Mouse (Mus musculus): ENCODE measurements around the gene Defa32. TPM values are rescaled to one million over a fixed set of nuclear protein-coding genes. Genes with fewer than 3 reads are reported as not detected.
"Not testable (repeated sequence)": the region's sequence is repeated elsewhere in the genome, so short reads cannot be mapped to it uniquely, and the experiment has no call there.

The Defa32 gene
- polyA plus RNA-seq (2012; rRNA removed) (not detected in 2 replicates), polyA plus RNA-seq (2014; fragmentation: Nextera tagmentation; extraction: Ambion mirVana) (not detected in 2 replicates)

- H3K4me1 ChIP-seq (ENCODE audit: control insufficient read depth, insufficient read depth, low read length); ATAC-seq (ENCODE audit: low FRiP score, low read depth); DNase-seq (ENCODE audit: low spot score); H3K4me2 ChIP-seq (replicated peaks; ENCODE audit: low read depth, low read length, severe bottlenecking); H3K9ac ChIP-seq (ENCODE audit: low read depth, low read length, severe bottlenecking); H3K9me3 ChIP-seq (ENCODE audit: control insufficient read depth, low read length); H3K27ac ChIP-seq (replicated peaks; ENCODE audit: low read depth, low read length); H3K36me3 ChIP-seq (ENCODE audit: control insufficient read depth, insufficient read depth, low read length); H3K27me3 ChIP-seq (ENCODE audit: control insufficient read depth, insufficient read depth, low read length); H3K4me3 ChIP-seq (replicated peaks; ENCODE audit: low read length): not testable (repeated sequence)
- WGBS, result no CpG with 5 or more reads among the region's 2 CpGs
Observed at GRCm38 (mm10) chr8:21528732-21529131, at the start of gene Defa32. Gene Defa32 (plus strand): TSS chr8:21529032.

GRCm38 (mm10) chr8:21508958-21509357, 19.9 kb upstream of the Defa32 start, which contains the start of gene Defa20:
Gene Defa20 (plus strand): TSS chr8:21509258.
- H3K4me1 ChIP-seq (ENCODE audit: control insufficient read depth, insufficient read depth, low read length); H3K9me3 ChIP-seq (ENCODE audit: control insufficient read depth, low read length); ATAC-seq (ENCODE audit: low FRiP score, low read depth); H3K27me3 ChIP-seq (ENCODE audit: control insufficient read depth, insufficient read depth, low read length); H3K27ac ChIP-seq (replicated peaks; ENCODE audit: low read depth, low read length); H3K4me3 ChIP-seq (replicated peaks; ENCODE audit: low read length); H3K36me3 ChIP-seq (ENCODE audit: control insufficient read depth, insufficient read depth, low read length); H3K4me2 ChIP-seq (replicated peaks; ENCODE audit: low read depth, low read length, severe bottlenecking); H3K9ac ChIP-seq (ENCODE audit: low read depth, low read length, severe bottlenecking); DNase-seq (ENCODE audit: low spot score): not testable (repeated sequence)
- no CpG with 5 or more reads among the region's 2 CpGs for WGBS

- not testable (repeated sequence) for H3K27me3 ChIP-seq (ENCODE audit: control insufficient read depth, insufficient read depth, low read length); H3K4me1 ChIP-seq (ENCODE audit: control insufficient read depth, insufficient read depth, low read length); H3K36me3 ChIP-seq (ENCODE audit: control insufficient read depth, insufficient read depth, low read length); H3K27ac ChIP-seq (replicated peaks; ENCODE audit: low read depth, low read length); DNase-seq (ENCODE audit: low spot score); H3K4me2 ChIP-seq (replicated peaks; ENCODE audit: low read depth, low read length, severe bottlenecking); ATAC-seq (ENCODE audit: low FRiP score, low read depth); H3K9ac ChIP-seq (ENCODE audit: low read depth, low read length, severe bottlenecking); H3K9me3 ChIP-seq (ENCODE audit: control insufficient read depth, low read length); H3K4me3 ChIP-seq (replicated peaks; ENCODE audit: low read length)
- no CpG with 5 or more reads among the region's 1 CpGs for WGBS
Observed at GRCm38 (mm10) chr8:21565086-21565485, 36.3 kb downstream of the Defa32 start, which contains the start of gene Defa37. Gene Defa37 (plus strand): TSS chr8:21565386.

Other genes starting within 250 kb of the Defa32 start
- not detected in 2 replicates for gene Defa27, start 213.5 kb upstream of the Defa32 start, polyA plus RNA-seq (2012; rRNA removed)
- gene Defa27, start 213.5 kb upstream of the Defa32 start, polyA plus RNA-seq (2014; fragmentation: Nextera tagmentation; extraction: Ambion mirVana), result not detected in 2 replicates
- gene Defa29, start 202.0 kb upstream of the Defa32 start, polyA plus RNA-seq (2012; rRNA removed), result not detected in 2 replicates
- gene Defa29, start 202.0 kb upstream of the Defa32 start, polyA plus RNA-seq (2014; fragmentation: Nextera tagmentation; extraction: Ambion mirVana), result not detected in 2 replicates
- gene Defa2, start 150.5 kb upstream of the Defa32 start, polyA plus RNA-seq (2012; rRNA removed), result not detected in 2 replicates
- not detected in 2 replicates for gene Defa2, start 150.5 kb upstream of the Defa32 start, polyA plus RNA-seq (2014; fragmentation: Nextera tagmentation; extraction: Ambion mirVana)
- gene Defa33, start 137.2 kb upstream of the Defa32 start, polyA plus RNA-seq (2012; rRNA removed), result not detected in 2 replicates
- gene Defa33, start 137.2 kb upstream of the Defa32 start, polyA plus RNA-seq (2014; fragmentation: Nextera tagmentation; extraction: Ambion mirVana), result not detected in 2 replicates
- gene Defa36, start 101.6 kb upstream of the Defa32 start, polyA plus RNA-seq (2012; rRNA removed), result 0.54 TPM in 1 of 2 replicates, not detected in the other
- gene Defa36, start 101.6 kb upstream of the Defa32 start, polyA plus RNA-seq (2014; fragmentation: Nextera tagmentation; extraction: Ambion mirVana), result not detected in 2 replicates
- gene Gm7849, start 72.5 kb upstream of the Defa32 start, polyA plus RNA-seq (2012; rRNA removed), result not detected in 2 replicates
- not detected in 2 replicates for gene Gm7849, start 72.5 kb upstream of the Defa32 start, polyA plus RNA-seq (2014; fragmentation: Nextera tagmentation; extraction: Ambion mirVana)
- gene Defa20, start 19.8 kb upstream of the Defa32 start, polyA plus RNA-seq (2012; rRNA removed), result not detected in 2 replicates
- not detected in 2 replicates for gene Defa20, start 19.8 kb upstream of the Defa32 start, polyA plus RNA-seq (2014; fragmentation: Nextera tagmentation; extraction: Ambion mirVana)
- gene Defa37, start 36.4 kb downstream of the Defa32 start, polyA plus RNA-seq (2012; rRNA removed), result not detected in 2 replicates
- not detected in 2 replicates for gene Defa37, start 36.4 kb downstream of the Defa32 start, polyA plus RNA-seq (2014; fragmentation: Nextera tagmentation; extraction: Ambion mirVana)
- not detected in 2 replicates for gene Defa28, start 54.0 kb downstream of the Defa32 start, polyA plus RNA-seq (2012; rRNA removed)
- not detected in 2 replicates for gene Defa28, start 54.0 kb downstream of the Defa32 start, polyA plus RNA-seq (2014; fragmentation: Nextera tagmentation; extraction: Ambion mirVana)
- gene Gm7861, start 65.5 kb downstream of the Defa32 start, polyA plus RNA-seq (2012; rRNA removed), result not detected in 2 replicates
- gene Gm7861, start 65.5 kb downstream of the Defa32 start, polyA plus RNA-seq (2014; fragmentation: Nextera tagmentation; extraction: Ambion mirVana), result not detected in 2 replicates
- gene Defa26, start 89.2 kb downstream of the Defa32 start, polyA plus RNA-seq (2012; rRNA removed), result not detected in 2 replicates
- gene Defa26, start 89.2 kb downstream of the Defa32 start, polyA plus RNA-seq (2014; fragmentation: Nextera tagmentation; extraction: Ambion mirVana), result not detected in 2 replicates
- gene Defa17, start 126.7 kb downstream of the Defa32 start, polyA plus RNA-seq (2012; rRNA removed), result not detected in 2 replicates
- not detected in 2 replicates for gene Defa17, start 126.7 kb downstream of the Defa32 start, polyA plus RNA-seq (2014; fragmentation: Nextera tagmentation; extraction: Ambion mirVana)
- not detected in 2 replicates for gene Defa34, start 136.8 kb downstream of the Defa32 start, polyA plus RNA-seq (2012; rRNA removed)
- gene Defa34, start 136.8 kb downstream of the Defa32 start, polyA plus RNA-seq (2014; fragmentation: Nextera tagmentation; extraction: Ambion mirVana), result not detected in 2 replicates
- gene AY761184, start 174.6 kb downstream of the Defa32 start, polyA plus RNA-seq (2012; rRNA removed), result 0.19 TPM in 1 of 2 replicates, not detected in the other
- not detected in 2 replicates for gene AY761184, start 174.6 kb downstream of the Defa32 start, polyA plus RNA-seq (2014; fragmentation: Nextera tagmentation; extraction: Ambion mirVana)
- 0.29 TPM in 1 of 2 replicates, not detected in the other for gene Defa24, start 205.5 kb downstream of the Defa32 start, polyA plus RNA-seq (2012; rRNA removed)
- not detected in 2 replicates for gene Defa24, start 205.5 kb downstream of the Defa32 start, polyA plus RNA-seq (2014; fragmentation: Nextera tagmentation; extraction: Ambion mirVana)

All from limb, embryonic 14.5 days (tissue).